Mouse (Mus musculus) myocyte (in vitro differentiated cells): ENCODE results near the gene Fsd1l.

Experiments used
- CEBPB ChIP-seq: IDR thresholded peaks from 2 replicates; pipeline ENCODE4 v1.6.1; 2011; ENCODE audit warnings: mild to moderate bottlenecking, moderate library complexity; ENCODE audit not compliant: poor library complexity, insufficient read depth, severe bottlenecking
- E2F4 ChIP-seq: IDR thresholded peaks from one replicate; pipeline ENCODE4 v1.6.1; 2011; ENCODE audit warnings: mild to moderate bottlenecking, control low read depth, moderate library complexity; ENCODE audit not compliant: insufficient read depth
- POLR2A ChIP-seq: IDR thresholded peaks from one replicate; pipeline ENCODE4 v1.6.1; 2011; ENCODE audit warnings: low read depth, mild to moderate bottlenecking, control low read depth, moderate library complexity; ENCODE audit not compliant: insufficient read length
- REST ChIP-seq: IDR thresholded peaks from one replicate; pipeline ENCODE4 v1.6.1; 2011; ENCODE audit warnings: mild to moderate bottlenecking, control low read depth, moderate library complexity; ENCODE audit not compliant: insufficient read depth, insufficient read length
- SRF ChIP-seq: IDR thresholded peaks from one replicate; pipeline ENCODE4 v1.6.1; 2011; ENCODE audit warnings: low read depth; ENCODE audit not compliant: control insufficient read depth, insufficient read length
- USF1 ChIP-seq: IDR thresholded peaks from one replicate; pipeline ENCODE4 v1.6.1; 2011; ENCODE audit warnings: low read depth, mild to moderate bottlenecking, control low read depth, moderate library complexity

- TF ChIP-seq CEBPB (no peak), POLR2A (no peak), SRF (no peak), USF1 (no peak), E2F4 (no peak), REST (no peak)
Measured at GRCm38 (mm10) chr4:53738956-53739616, 107.8 kb downstream of the Fsd1l start.
